Mouse (Mus musculus): ENCODE measurements around the gene Pctp.

GRCm38 (mm10) chr11:90007791-90008531 lies 5.3 kb upstream of the Pctp start:
- TF ChIP-seq POLR2A (IDR thresholded peaks at IDR 0.05; ENCODE audit: extremely low read depth, insufficient read depth, low read length) (no peak), CTCF (IDR thresholded peaks at IDR 0.05; ENCODE audit: low read depth, low read length) (no peak)
